Mouse (Mus musculus) lung, postnatal 14 days (tissue): ENCODE results near the gene Ica1.

ENCODE experiments used
- DNase-seq: peaks from one replicate; pipeline ENCODE4 v3.0.0; 2021

Ica1 gene

GRCm38 (mm10) chr6:8640863-8641262 is 137.4 kb downstream of the Ica1 start:
- DNase-seq = no peak

- DNase-seq = no peak
Observed at GRCm38 (mm10) chr6:8639526-8639925, 138.8 kb downstream of the Ica1 start.

GRCm38 (mm10) chr6:8638899-8639298 is 139.4 kb downstream of the Ica1 start:
- DNase-seq = no peak

GRCm38 (mm10) chr6:8638122-8638521 is 140.2 kb downstream of the Ica1 start:
- no peak for DNase-seq

- DNase-seq = no peak
Observed at GRCm38 (mm10) chr6:8632701-8633100, 145.6 kb downstream of the Ica1 start.

- DNase-seq = no peak
Observed at GRCm38 (mm10) chr6:8631986-8632632, 146.2 kb downstream of the Ica1 start.

GRCm38 (mm10) chr6:8631362-8631761 is 146.9 kb downstream of the Ica1 start:
- DNase-seq = no peak

GRCm38 (mm10) chr6:8630531-8630930 is 147.8 kb downstream of the Ica1 start:
- DNase-seq = no peak

GRCm38 (mm10) chr6:8628715-8629267 is 149.5 kb downstream of the Ica1 start:
- no peak for DNase-seq

GRCm38 (mm10) chr6:8628226-8628625 is 150.1 kb downstream of the Ica1 start:
- no peak for DNase-seq

GRCm38 (mm10) chr6:8623045-8623444 is 155.2 kb downstream of the Ica1 start:
- no peak for DNase-seq

GRCm38 (mm10) chr6:8619582-8620350 is 158.5 kb downstream of the Ica1 start:
- DNase-seq = no peak

- no peak for DNase-seq
Observed at GRCm38 (mm10) chr6:8617369-8617768, 160.9 kb downstream of the Ica1 start.

- DNase-seq = no peak
Observed at GRCm38 (mm10) chr6:8591665-8592064, 186.6 kb downstream of the Ica1 start.

GRCm38 (mm10) chr6:8583892-8584291 is 194.4 kb downstream of the Ica1 start:
- no peak for DNase-seq

GRCm38 (mm10) chr6:8582377-8582776 is 195.9 kb downstream of the Ica1 start:
- no peak for DNase-seq
